Mouse (Mus musculus) lung, embryonic 16.5 days (tissue): ENCODE data around the gene Lrmda. TPM values are rescaled to one million over a fixed set of nuclear protein-coding genes. Genes with fewer than 3 reads are reported as not detected.
"Not testable (repeated sequence)": the region's sequence is repeated elsewhere in the genome, so short reads cannot be mapped to it uniquely, and the experiment has no call there.

Source experiments
- ATAC-seq: fragments of 200-750 bp; cut with Nextera tagmentation; 2 replicates; pipeline ENCODE4 v1.8.0; 2017; ENCODE audit warnings: low read depth, mild to moderate bottlenecking, moderate library complexity
- H3K27ac ChIP-seq: fragments of 300-500 bp; sonication (generic); 2 replicates; pipeline ENCODE4 v1.5.1; 2014; ENCODE audit warnings: mild to moderate bottlenecking, control low read depth, low read length
- H3K27me3 ChIP-seq: fragments of 300-500 bp; sonication (generic); 2 replicates; pipeline ENCODE4 v1.6.1; 2014; ENCODE audit warnings: low read depth, low read length, mixed read lengths; ENCODE audit not compliant: control insufficient read depth, insufficient read depth
- H3K36me3 ChIP-seq: fragments of 300-500 bp; sonication (generic); 2 replicates; pipeline ENCODE4 v1.6.1; 2014; ENCODE audit warnings: low read length; ENCODE audit not compliant: control insufficient read depth, insufficient read depth
- H3K4me1 ChIP-seq: fragments of 300-500 bp; sonication (generic); replicated peaks from 2 replicates; pipeline ENCODE4 v1.6.1; 2014; ENCODE audit warnings: low read length, mixed read lengths; ENCODE audit not compliant: control insufficient read depth, insufficient read depth
- H3K4me2 ChIP-seq: fragments of 300-500 bp; sonication (generic); 2 replicates; pipeline ENCODE4 v1.6.1; 2014; ENCODE audit warnings: low read depth, low read length, control low read depth
- H3K4me3 ChIP-seq: fragments of 300-500 bp; sonication (generic); 2 replicates; pipeline ENCODE4 v1.5.1; 2014; ENCODE audit warnings: mild to moderate bottlenecking, low read length, control low read depth
- H3K9ac ChIP-seq: fragments of 300-500 bp; sonication (generic); 2 replicates; pipeline ENCODE4 v1.6.1; 2014; ENCODE audit warnings: low read length, control low read depth
- H3K9me3 ChIP-seq: fragments of 300-500 bp; sonication (generic); 2 replicates; pipeline ENCODE4 v1.6.1; 2016; ENCODE audit warnings: low read length; ENCODE audit not compliant: control insufficient read depth
- WGBS: fragments of 180-500 bp; shearing (Covaris S2); extraction: QIAGEN DNeasy Blood & Tissue Kit; methylation state at CpG from one replicate; pipeline ENCODE4 v1.1.7; 2014; 5-methylcytosine and 5-hydroxymethylcytosine counted together
- polyA plus RNA-seq: library from polyadenylated mRNA; unstranded; fragments of >200 nt; fragmentation: Nextera tagmentation; extraction: Ambion mirVana; gene quantifications from 2 replicates; pipeline ENCODE4 v1.2.1, GENCODE M21; 2015

Gene Lrmda
- polyA plus RNA-seq, 1 experiment from 2014 or later, result 1.2 TPM

- Histone ChIP-seq H3K36me3 (no peaks in the 10 kb centered on the region), H3K4me2 (no peak overlapping the region), H3K27me3 (no peaks in the 10 kb centered on the region), H3K4me3 (no peak overlapping the region), H3K4me1 (peaks cover 16% of the 10 kb centered on the region), H3K9ac (no peak overlapping the region), H3K9me3 (no peaks in the 10 kb centered on the region), H3K27ac (no peak overlapping the region)
- ATAC-seq, result no peak
- 44% methylated on average over 9 of the region's 9 CpGs for WGBS
Measured at GRCm38 (mm10) chr14:22582065-22582464, 562.6 kb downstream of the Lrmda start.

GRCm38 (mm10) chr14:22586281-22586680 is 566.8 kb downstream of the Lrmda start:
- Histone ChIP-seq H3K27ac (no peak overlapping the region), H3K4me2 (no peak overlapping the region), H3K36me3 (no peaks in the 10 kb centered on the region), H3K4me3 (no peak overlapping the region), H3K4me1 (peaks cover 13% of the 10 kb centered on the region; the same call in 1 of the 2 replicates), H3K9ac (no peak overlapping the region), H3K9me3 (no peaks in the 10 kb centered on the region), H3K27me3 (no peaks in the 10 kb centered on the region)
- WGBS, result 32% methylated on average over 4 of the region's 4 CpGs
- ATAC-seq, result no peak

- Histone ChIP-seq H3K27me3 (no peaks in the 10 kb centered on the region), H3K9ac (no peak overlapping the region), H3K4me3 (no peak overlapping the region), H3K36me3 (no peaks in the 10 kb centered on the region), H3K9me3 (no peaks in the 10 kb centered on the region), H3K4me1 (peaks cover 11% of the 10 kb centered on the region; the same call in 1 of the 2 replicates), H3K4me2 (no peak overlapping the region), H3K27ac (no peak overlapping the region)
- ATAC-seq, result no peak
- 60% methylated on average over 4 of the region's 4 CpGs for WGBS
Measured at GRCm38 (mm10) chr14:22586796-22587195, 567.3 kb downstream of the Lrmda start.

GRCm38 (mm10) chr14:22587285-22587957 is 567.9 kb downstream of the Lrmda start:
- no peak for ATAC-seq
- Histone ChIP-seq H3K9ac (no peak overlapping the region), H3K4me1 (peaks cover 8% of the 10 kb centered on the region; the same call in 1 of the 2 replicates), H3K4me2 (no peak overlapping the region), H3K4me3 (no peak overlapping the region), H3K27me3 (no peaks in the 10 kb centered on the region), H3K9me3 (no peaks in the 10 kb centered on the region), H3K36me3 (no peaks in the 10 kb centered on the region), H3K27ac (no peak overlapping the region)
- 61% methylated on average over 4 of the region's 4 CpGs for WGBS

- no peak overlapping the region for H3K9ac ChIP-seq
- H3K4me2 ChIP-seq, result no peak overlapping the region
- no peaks in the 10 kb centered on the region for H3K27me3 ChIP-seq
- H3K4me1 ChIP-seq, result peaks cover 8% of the 10 kb centered on the region; the same call in 1 of the 2 replicates
- H3K9me3 ChIP-seq, result no peaks in the 10 kb centered on the region
- no peak overlapping the region for H3K4me3 ChIP-seq
- no peaks in the 10 kb centered on the region for H3K36me3 ChIP-seq
- WGBS, result 81% methylated on average over 4 of the region's 4 CpGs
- ATAC-seq, result no peak
- no peak overlapping the region for H3K27ac ChIP-seq
Measured at GRCm38 (mm10) chr14:22587958-22588296, 568.4 kb downstream of the Lrmda start.

- H3K9me3 ChIP-seq, ATAC-seq, H3K4me3 ChIP-seq, H3K27me3 ChIP-seq, H3K4me1 ChIP-seq, H3K9ac ChIP-seq, H3K27ac ChIP-seq, H3K4me2 ChIP-seq, H3K36me3 ChIP-seq: not testable (repeated sequence)
- WGBS, result 53% methylated on average over 1 of the region's 1 CpGs
Measured at GRCm38 (mm10) chr14:22588394-22588793, 568.9 kb downstream of the Lrmda start.

- no peaks in the 10 kb centered on the region for H3K36me3 ChIP-seq
- no peaks in the 10 kb centered on the region for H3K27me3 ChIP-seq
- no peak overlapping the region for H3K4me2 ChIP-seq
- no peak for ATAC-seq
- 59% methylated on average over 7 of the region's 7 CpGs for WGBS
- H3K4me3 ChIP-seq, result no peak overlapping the region
- H3K27ac ChIP-seq, result no peak overlapping the region
- no peak overlapping the region for H3K9ac ChIP-seq
- no peaks in the 10 kb centered on the region for H3K9me3 ChIP-seq
- peaks cover 8% of the 10 kb centered on the region; the same call in 1 of the 2 replicates for H3K4me1 ChIP-seq
Measured at GRCm38 (mm10) chr14:22589503-22590215, 570.1 kb downstream of the Lrmda start.

GRCm38 (mm10) chr14:22591186-22591585 is 571.7 kb downstream of the Lrmda start:
- H3K9ac ChIP-seq, result no peak overlapping the region
- H3K27ac ChIP-seq, result no peak overlapping the region
- WGBS, result 65% methylated on average over 2 of the region's 2 CpGs
- no peak overlapping the region for H3K4me3 ChIP-seq
- H3K4me1 ChIP-seq, result peaks cover 8% of the 10 kb centered on the region; the same call in 1 of the 2 replicates
- H3K4me2 ChIP-seq, result no peak overlapping the region
- no peaks in the 10 kb centered on the region for H3K27me3 ChIP-seq
- ATAC-seq, result no peak
- H3K9me3 ChIP-seq, result no peaks in the 10 kb centered on the region
- H3K36me3 ChIP-seq, result no peaks in the 10 kb centered on the region

GRCm38 (mm10) chr14:22597508-22597907 is 578.0 kb downstream of the Lrmda start:
- H3K9me3 ChIP-seq, result no peaks in the 10 kb centered on the region
- H3K4me1 ChIP-seq, result 0 out of 2 replicates have a peak, but pooled peaks cover 6% of the 10 kb centered on the region
- H3K27me3 ChIP-seq, result no peaks in the 10 kb centered on the region
- H3K9ac ChIP-seq, result no peak overlapping the region
- no peaks in the 10 kb centered on the region for H3K36me3 ChIP-seq
- ATAC-seq, result peak; percentile 74
- H3K4me3 ChIP-seq, result no peak overlapping the region
- H3K27ac ChIP-seq, result no peak overlapping the region
- WGBS, result 28% methylated on average over 2 of the region's 2 CpGs
- no peak overlapping the region for H3K4me2 ChIP-seq
